Mouse (Mus musculus): ENCODE data around the gene Cd86.
A peak's percentile ranks its signal among the peaks of the same experiment; 100 is the strongest.

Cd86 gene

GRCm38 (mm10) chr16:36665782-36666181 lies at the start of gene Cd86:
Gene Cd86 (minus strand): TSS chr16:36666081.
- no peak for DNase-seq

- no peak for DNase-seq
These were observed 45.9 kb upstream of the Cd86 start for GRCm38 (mm10) chr16:36711760-36712159.

GRCm38 (mm10) chr16:36710794-36711193 lies 44.9 kb upstream of the Cd86 start:
- DNase-seq: no peak

- no peak for DNase-seq
These were observed 43.5 kb upstream of the Cd86 start for GRCm38 (mm10) chr16:36709405-36709804.

GRCm38 (mm10) chr16:36708751-36709150 lies 42.9 kb upstream of the Cd86 start:
- DNase-seq: no peak

GRCm38 (mm10) chr16:36707702-36708423 lies 42.0 kb upstream of the Cd86 start:
- DNase-seq: no peak

GRCm38 (mm10) chr16:36700484-36700883 lies 34.6 kb upstream of the Cd86 start:
- no peak for DNase-seq

GRCm38 (mm10) chr16:36697331-36697730 lies 31.4 kb upstream of the Cd86 start:
- DNase-seq: no peak

- no peak for DNase-seq
These were observed 29.0 kb upstream of the Cd86 start for GRCm38 (mm10) chr16:36694798-36695290.

- DNase-seq: peak; percentile 19 to 42
These were observed 28.0 kb upstream of the Cd86 start, which contains the start of gene Ildr1 for GRCm38 (mm10) chr16:36693818-36694413. Gene Ildr1 (plus strand): TSS chr16:36693978.

GRCm38 (mm10) chr16:36691484-36691883 lies 25.6 kb upstream of the Cd86 start:
- no peak for DNase-seq

GRCm38 (mm10) chr16:36688076-36688475 lies 22.2 kb upstream of the Cd86 start:
- no peak for DNase-seq

GRCm38 (mm10) chr16:36684325-36684918 lies 18.5 kb upstream of the Cd86 start:
- no peak for DNase-seq

GRCm38 (mm10) chr16:36681829-36682228 lies 15.9 kb upstream of the Cd86 start:
- no peak for DNase-seq

GRCm38 (mm10) chr16:36675902-36676301 lies 10.0 kb upstream of the Cd86 start:
- no peak for DNase-seq

GRCm38 (mm10) chr16:36675304-36675703 lies 9.4 kb upstream of the Cd86 start:
- DNase-seq: no peak

- peak; percentile 28 to 36 for DNase-seq
These were observed 8.8 kb upstream of the Cd86 start for GRCm38 (mm10) chr16:36674457-36675204.

- no peak for DNase-seq
These were observed 7.3 kb upstream of the Cd86 start for GRCm38 (mm10) chr16:36673196-36673595.

- no peak for DNase-seq
These were observed 4.7 kb upstream of the Cd86 start for GRCm38 (mm10) chr16:36670590-36670989.

- DNase-seq: no peak
These were observed 652 bp upstream of the Cd86 start for GRCm38 (mm10) chr16:36666448-36667017.

GRCm38 (mm10) chr16:36663484-36663883 lies 2.4 kb downstream of the Cd86 start:
- no peak for DNase-seq

- DNase-seq: no peak
These were observed 4.6 kb downstream of the Cd86 start for GRCm38 (mm10) chr16:36661330-36661729.

- DNase-seq: no peak
These were observed 10.0 kb downstream of the Cd86 start for GRCm38 (mm10) chr16:36655910-36656309.
